Mouse (Mus musculus): ENCODE data around the gene Mras.

The Mras gene

DNA sequence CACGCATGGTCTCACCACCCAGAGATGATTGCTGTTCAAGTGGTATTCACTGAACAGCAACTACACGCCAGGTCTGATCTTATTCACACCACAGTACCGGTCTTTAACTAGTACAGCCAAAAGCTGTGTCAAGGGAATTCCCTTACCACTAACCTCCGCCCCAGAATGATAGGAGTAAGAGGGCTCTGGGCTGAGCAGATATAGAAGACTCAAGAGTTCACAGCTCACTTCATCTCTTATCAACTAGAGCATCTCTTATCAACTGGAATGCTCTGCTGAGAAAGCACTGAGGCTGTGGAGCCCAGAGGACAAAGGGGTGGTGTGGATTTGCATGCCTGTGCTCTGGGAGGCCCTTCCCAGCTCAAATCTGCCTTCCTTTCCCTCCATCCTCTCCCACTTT lies 25.4 kb downstream of the Mras start:
- DNase-seq (ENCODE audit: low spot score): no peak

DNA sequence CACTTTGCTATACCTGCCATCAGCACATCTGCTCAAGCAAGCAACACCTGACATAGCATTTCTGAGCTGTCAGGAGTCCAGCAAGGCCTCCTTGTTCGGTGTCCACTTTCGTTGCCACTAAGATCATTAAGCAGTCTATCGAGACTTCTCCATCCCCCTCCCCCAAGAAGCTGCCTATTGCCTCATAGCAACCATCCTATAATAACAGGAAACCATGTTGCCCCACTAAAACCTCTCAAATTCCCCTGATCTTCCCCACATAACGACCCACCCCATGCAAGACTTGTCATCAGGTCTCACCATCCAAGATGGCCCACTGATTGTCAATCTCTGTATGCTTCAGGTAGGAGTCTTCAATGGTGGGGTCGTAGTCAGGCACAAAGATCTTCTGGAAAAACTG lies 26.1 kb downstream of the Mras start:
- DNase-seq (ENCODE audit: low spot score): no peak

DNA sequence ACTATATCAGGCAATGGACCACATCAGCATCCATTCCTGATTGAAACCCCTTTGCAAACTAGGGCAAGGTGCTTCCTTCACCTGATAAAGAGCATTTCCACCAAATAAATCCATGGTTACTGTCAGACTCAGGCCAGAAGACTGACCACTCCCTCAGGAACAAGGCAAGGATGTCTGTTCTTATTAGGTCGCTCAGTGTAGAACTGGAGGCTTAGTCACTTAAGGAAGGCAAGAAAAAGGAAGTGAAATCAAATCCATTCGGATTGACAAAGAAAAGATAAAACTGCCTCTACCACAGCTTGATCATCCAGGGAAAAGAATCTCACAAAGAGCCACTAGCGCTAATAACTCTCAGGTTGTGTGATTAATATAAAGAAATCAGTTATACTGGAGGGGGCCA lies 27.9 kb downstream of the Mras start:
- DNase-seq (ENCODE audit: low spot score): no peak

DNA sequence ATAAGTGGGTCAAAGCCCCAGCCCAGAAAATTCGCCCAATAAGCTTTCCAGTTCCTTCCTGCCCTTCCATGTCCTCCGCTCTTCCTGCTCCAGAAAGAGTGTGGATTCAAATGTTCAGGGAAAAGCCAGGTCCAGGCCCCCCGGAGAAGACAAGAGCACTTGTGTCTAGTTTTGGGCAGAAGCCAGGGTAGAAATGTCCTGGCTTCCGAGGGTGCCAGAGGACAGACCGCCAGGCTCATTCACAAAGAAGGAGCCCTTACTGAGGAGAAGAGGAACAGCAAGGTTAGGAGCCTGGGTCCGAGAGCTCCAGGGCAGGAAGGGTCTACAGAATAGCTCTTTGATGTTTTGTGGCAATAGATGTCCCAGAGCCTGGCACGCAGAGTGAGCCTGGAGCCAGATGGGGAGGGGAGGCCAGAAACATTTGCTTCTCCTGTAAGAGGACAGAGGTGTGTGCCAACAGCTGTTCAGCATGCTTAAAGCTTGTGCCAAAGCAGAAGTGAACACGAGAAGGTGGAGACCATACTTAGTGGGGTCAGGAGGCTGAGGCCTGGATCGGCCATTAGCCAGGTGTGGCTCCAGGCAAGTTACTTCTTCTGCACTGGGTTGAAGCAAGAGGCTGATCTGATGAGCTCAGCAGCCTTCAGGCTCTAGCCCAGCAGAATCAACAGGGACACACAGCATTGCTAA lies 35.8 kb downstream of the Mras start:
- DNase-seq (ENCODE audit: low spot score): no peak

DNA sequence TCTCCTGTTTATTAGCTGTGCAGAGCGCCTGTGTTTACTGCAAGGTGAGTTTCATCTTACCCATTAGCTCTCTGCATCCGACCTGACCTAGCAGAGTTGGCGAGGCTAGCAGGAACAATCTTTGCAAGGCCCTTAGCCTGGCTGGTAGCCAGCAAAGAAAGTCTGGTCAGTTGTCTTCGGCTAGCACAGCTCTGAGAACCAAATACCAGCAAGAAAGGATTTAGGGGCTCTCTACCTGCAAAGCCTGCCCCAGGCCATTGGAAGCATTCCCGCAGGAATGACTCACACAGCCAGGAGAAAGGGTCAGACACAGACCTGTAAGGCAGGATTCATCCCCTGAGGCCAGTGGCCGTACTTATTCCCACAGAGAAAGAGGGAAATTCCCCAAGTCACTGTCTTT lies 36.4 kb downstream of the Mras start:
- peak; percentile 60 for DNase-seq (ENCODE audit: low spot score)

DNA sequence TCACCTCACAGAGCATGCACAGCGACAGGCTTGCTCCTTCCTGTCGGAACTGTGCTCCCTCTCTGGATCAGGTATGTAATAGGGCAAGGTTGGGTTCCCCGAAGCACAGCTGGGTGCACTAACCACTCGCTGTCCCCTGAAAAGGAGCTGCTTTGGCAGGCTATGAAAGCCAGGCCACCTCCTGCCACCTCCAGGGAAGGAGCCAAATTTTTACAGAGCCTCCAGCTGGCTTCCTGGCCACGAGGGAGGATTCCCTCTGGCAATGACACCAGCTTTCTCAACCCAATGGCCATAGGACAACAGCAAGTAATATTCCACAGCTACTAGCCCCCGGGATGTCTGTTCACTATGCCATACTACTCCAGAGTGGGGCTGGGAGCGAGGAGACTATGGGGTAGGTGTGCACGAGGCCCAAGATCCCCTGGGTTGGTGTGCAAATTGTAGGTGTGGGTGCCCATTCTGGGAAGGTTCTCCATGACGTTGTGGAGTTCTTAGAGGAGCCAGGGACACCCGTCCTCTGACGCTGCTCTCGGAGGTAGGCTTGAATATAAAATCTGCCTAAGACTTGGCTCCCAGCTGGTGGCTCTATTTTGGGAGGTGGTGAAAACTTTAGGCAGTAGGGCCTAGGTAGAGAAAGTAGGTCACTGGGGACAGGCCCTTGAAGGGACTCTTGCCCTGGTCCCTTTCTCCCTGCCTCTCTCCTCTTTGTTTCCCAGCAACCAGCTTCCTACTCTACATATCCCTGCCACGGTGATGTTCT lies 39.9 kb downstream of the Mras start:
- DNase-seq (ENCODE audit: low spot score): no peak

DNA sequence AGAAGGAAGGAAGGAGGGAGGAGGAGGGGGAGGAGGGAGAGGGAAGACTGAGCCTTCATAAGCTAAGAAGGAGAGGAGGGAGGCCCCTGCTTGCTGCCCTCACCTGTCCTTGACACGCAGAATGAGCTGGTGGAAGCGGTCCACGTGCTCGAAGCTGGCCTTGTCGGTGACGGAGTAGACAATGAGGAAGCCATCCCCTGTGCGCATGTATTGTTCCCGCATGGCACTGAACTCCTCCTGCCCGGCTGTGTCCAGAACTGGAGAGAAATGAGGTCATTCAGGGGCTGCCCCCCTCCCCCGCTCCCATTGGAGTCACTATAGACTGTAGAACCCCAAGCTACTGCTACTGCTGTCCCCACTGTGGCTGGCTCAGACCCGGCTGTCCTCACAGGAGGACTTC lies 42.8 kb downstream of the Mras start:
- peak; percentile 42 for DNase-seq (ENCODE audit: low spot score)

DNA sequence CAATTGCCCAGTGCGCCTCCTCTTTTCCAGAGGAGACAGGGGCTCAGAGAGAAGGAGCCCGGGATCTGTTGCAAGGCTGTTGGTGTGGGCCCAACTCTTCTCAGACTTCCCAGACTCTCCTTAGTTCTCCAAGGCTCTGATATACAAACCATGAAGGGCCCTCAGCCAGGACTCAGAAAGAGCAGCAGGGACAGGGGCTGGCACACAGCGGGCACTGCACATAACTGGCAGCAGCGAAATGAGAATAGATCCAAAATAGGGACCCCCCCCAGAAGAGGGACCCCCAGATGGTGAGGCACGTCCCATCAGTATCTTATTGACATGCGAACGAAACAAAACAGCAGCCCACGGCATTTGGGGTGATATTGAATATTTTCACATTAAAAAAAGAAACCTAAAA lies 44.0 kb downstream of the Mras start:
- no peak for DNase-seq (ENCODE audit: low spot score)

DNA sequence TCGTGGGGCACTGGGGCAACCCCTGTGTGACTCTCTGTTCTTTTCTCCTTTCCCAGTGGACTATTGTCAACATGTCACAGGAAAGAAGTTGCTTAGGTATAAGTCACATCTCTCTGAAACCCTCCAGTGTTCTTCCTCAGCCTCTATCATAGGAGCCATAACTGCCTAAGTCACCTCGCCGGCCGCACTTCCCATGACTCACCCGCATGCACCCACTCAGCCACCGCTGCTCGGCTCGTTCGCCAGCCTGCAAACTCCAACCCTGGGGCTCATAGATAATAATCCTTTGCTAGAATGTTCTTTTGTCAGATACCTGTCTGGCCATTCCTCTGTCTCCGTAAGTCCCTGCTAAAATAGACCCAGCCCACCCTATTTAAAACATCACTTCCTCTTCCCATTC lies 45.6 kb downstream of the Mras start:
- no peak for DNase-seq (ENCODE audit: low spot score)

DNA sequence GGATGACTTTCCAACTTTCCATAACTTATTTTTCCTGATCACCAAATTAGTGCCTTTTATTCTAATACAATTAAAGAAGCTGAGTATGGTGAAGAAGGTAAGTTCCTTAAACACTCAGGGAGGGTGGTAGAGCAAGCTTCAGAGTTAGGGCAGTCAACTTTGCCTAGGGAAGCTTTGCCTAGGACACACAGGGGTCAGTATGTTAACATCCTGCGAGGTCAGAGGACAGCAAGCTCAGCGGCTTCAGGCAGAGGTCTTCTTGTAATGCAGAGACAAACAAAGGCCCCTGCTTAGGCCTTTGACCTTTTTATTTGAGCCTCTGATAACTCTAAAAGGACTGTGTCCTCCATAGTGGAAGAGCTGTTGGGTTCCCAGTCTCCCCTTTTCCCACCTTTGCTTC lies 46.5 kb downstream of the Mras start:
- DNase-seq (ENCODE audit: low spot score): no peak

DNA sequence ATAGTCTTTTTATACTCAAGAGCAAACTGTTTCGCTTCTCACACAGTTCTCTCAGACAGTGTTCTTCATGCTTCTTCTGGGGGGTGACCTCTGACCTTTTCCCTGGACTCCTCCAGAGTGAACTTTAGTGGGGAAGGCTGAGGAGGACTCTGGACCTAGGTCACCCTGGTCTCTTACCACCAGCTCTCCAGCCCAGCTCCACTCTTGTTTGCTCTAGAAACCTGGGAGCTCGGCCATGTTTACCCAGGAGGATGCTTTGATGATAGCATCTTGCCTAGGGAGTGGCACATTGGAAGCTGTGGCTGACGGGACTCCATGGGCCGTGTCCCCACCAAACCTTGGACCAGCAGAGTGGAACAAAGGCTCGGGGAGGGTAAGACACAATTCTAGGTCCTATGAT lies 47.0 kb downstream of the Mras start:
- DNase-seq (ENCODE audit: low spot score): no peak

DNA sequence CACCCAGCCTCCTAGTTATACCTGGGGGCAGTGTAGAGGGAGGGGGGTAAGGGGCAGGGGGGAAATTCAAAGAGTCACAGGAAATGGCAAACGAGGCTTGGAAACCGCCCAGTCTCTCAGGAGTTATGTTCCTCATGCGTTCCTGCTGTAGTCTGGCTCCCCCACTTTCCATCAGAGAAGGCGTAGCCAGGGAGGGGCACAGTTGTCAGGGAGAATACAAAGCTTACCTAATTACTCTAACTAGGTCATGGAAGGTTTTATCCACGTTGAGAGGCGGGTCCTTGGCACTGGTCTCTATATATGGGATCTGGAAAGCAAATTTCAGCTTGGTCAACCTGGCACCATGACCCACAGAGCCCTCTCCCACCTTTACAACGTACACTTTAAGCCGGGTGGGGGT lies 47.7 kb downstream of the Mras start:
- no peak for DNase-seq (ENCODE audit: low spot score)

DNA sequence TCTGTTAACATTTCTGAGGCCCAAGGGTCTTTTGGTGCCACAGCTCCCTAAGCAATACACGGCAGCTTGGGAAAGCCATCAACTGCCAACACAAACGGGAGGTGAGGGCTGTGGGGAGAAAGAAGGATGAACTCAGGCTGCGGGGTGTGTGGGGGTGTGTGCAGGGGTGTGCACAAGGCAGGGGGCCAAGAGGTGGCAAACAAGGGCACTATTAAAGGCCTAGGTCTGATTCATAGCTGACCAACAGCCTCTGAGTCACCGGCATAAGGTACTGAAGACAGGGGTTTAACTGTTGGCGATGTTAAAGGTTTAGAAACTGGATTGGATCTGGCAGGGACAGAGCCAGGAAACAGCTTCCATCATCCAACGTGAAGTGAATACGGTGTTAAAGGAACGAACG lies 48.3 kb downstream of the Mras start:
- no peak for DNase-seq (ENCODE audit: low spot score)

DNA sequence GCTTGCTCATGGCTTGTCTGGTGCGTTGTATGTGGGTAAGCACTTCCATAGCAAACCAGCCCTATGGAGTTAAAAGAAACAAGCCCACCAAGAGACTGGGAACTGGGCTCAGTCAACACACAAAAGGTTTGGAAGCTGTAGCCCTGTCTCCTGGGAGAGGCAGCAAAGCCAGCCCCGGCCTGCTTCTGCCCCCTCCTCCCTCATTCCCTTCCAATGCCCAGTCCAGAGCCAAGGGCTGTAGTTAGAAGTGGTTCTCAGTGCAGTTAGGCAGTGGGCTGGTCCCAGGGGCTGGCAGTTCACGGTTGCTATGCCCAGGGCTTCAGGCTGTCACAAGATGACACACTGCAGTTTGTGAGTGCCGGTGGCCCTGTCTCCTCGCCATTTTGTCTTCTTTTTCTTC lies 49.1 kb downstream of the Mras start:
- no peak for DNase-seq (ENCODE audit: low spot score)

DNA sequence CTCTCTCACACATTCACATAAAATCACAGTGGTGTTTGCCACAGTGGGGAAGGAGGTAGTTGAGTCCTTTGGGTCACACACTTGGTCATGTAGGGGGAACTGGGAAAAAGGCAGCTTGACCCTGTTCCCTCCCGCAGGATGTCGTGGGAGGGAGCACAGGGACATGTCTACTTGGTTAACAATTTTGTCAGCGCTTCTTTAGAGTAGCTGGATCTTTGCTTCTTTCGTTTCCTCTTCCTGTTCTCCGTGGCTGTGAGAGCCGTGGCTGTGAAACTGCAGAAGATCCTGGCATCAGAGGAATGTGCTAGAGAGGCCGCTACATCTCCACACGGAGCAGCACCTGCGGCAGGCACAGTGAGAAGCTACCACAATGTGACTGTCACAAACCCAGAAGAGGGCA lies 54.6 kb downstream of the Mras start:
- DNase-seq (ENCODE audit: low spot score): no peak

DNA sequence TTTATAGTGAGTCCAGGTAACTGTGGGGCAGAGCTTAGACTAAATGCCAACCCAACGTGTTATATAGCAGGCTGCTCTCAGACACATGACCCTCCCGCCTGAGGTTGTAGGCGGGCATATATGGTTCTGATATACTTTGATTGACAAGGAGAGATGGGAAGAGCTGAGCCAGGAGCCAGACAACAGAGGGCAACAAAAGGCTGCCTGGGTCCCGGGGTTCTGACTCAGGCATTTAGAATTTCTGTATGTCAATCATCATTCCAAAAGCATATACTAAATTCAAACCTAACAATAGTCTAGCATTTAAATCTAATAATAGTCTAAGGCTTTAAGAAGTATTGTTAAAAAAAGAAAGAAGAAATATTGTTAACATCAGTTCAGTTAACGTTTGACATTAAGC lies 58.0 kb downstream of the Mras start:
- no peak for DNase-seq (ENCODE audit: low spot score)

DNA sequence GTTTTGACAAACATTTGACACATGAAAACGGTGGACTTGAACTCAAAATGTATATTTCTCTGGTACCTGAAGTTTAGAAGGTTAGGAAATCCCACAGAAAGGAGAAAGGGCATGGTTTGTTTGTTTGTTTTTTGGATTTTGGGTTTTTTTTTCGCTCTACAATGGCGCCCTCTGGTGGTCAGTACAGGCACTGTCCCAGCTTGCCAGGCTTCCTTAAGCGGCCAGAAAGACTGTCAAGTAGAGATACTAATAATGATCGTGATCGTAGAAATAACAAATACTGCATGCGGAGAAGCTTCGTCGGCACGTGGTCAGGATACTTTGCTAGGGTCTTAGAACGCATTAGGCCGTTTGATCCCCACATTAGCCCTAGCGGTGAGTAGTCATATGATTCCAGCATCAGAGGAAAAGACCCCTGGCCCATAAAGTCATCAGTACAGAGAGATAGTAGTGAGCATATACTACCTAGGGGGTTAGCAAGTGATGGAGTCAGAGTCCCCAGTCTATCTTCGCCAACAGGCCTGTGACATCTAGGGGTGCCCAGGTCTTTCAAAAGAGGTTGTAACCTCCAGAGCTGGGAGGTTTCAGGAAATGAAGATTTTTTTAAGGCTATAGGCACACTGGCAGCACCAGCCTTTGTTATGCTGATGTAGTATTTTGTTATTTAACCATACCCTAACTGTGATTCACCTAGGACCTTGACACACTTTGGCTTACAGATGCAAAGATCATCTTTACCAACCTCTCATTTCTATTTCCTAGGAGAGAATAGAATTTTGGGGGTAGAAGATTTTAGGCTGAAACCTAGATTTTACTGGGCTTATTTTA lies 60.4 kb downstream of the Mras start:
- DNase-seq (ENCODE audit: low spot score): peak; percentile 65

DNA sequence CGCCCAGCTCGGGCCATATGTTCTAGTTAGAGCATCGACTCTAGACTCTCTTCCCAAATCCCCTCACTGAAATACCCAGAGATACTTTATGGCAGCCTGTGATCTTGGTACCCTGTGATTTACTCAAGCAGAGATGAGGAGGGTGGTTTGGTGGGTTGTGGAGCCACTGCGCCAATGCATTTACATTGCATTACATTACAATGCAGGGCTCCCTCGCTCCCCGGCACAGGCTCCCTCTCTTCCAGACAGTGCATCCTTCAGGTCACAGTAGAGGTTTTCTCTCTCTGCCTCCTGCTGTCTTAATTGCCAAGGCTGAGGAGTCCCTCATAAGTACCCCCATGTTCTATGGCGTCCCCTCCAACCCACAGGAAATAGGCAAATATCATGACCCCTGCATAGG lies 68.8 kb downstream of the Mras start:
- DNase-seq (ENCODE audit: low spot score): no peak

DNA sequence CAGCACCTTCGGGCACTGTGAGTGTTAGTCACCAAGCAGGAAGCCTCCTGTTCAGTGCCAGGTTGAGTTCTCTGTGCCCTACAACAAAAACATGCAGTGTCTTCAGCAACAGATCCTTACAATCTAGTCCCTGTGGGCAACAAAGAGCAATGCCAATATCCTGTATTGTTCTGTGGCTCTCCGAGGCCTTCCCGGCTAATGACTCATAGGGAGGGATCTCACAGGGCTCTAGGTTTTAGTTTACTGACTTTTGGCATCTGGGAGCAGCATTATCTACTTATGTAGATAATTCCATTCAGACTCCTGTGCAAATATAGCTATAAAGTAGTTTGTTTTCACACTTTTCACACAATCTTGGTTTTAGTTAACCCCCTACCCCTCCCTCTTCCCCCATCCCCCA lies 71.3 kb downstream of the Mras start:
- DNase-seq (ENCODE audit: low spot score): no peak

DNA sequence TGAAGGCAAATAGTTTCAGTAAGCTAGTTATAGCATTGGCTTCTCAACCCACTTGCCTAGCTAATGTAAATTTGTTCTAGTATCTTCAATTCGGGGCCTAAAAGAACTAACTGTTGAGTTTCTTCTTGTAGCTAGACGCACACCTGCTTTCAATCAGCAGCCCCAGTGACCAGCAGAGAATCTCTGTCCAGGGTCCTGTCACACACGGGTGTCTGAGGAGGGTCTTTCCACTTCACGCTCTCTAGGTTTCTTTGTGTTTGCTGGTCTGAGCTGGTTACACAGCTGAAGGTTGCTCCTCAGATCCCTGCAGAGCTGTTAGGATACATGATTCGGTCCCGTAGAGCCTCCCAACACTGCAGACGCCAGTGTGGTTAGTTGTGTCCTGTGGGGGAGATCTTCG lies 74.1 kb downstream of the Mras start:
- no peak for DNase-seq (ENCODE audit: low spot score)

DNA sequence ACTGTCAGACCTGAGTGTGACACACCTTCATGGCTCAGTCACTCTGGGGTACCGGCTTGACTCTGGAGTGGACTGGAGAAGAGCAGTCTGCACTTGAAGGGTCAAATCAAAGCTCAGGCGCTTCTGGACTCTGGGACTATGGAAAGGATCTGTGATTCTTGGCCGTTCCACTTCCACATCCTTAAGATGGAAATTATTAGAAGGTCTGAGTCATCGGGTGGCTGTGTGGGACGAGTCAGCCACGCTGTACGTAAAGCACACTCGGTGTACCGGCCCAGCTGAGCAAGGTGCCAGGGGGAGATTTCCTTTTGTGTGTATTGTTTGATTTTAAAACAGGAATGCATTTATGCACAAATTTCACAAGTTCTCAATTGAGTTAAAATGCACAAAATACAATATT lies 75.2 kb downstream of the Mras start:
- no peak for DNase-seq (ENCODE audit: low spot score)

DNA sequence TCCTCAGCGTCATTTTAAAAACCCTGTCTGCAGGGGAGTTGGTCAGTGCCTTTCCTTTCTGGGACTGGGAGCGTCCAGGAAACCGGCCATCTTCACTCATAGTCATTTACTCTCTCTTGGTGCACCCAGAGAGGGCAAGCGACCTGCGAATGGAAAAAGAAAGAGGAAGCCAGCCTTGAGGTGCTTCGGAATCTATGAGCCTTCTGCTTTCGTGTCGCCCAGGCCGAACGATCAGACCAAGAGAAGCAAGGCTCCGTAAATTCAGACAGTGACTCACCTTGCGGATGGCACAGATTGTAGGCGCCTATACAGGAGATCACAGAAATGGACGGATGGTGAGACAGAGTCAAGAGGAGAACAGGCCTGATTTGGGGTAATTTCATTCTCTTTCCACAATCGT lies 78.2 kb downstream of the Mras start:
- no peak for DNase-seq (ENCODE audit: low spot score)
